Mouse (Mus musculus) mesoderm, embryonic 11.5 days (tissue): Measurements from ENCODE around the gene Gal3st1.
"Not testable (repeated sequence)": the region's sequence is repeated elsewhere in the genome, so short reads cannot be mapped to it uniquely, and the experiment has no call there.

Experiments
- DNase-seq: peaks from one replicate; pipeline ENCODE4 v3.0.0-alpha.2; 2012; ENCODE audit warnings: low read depth, low spot score

Gene Gal3st1

GRCm38 (mm10) chr11:3983291-3983862 is at the start of gene Gal3st1:
TSS of gene Gal3st1 (plus strand) at chr11:3983636.
- peak; percentile 26 for DNase-seq

- DNase-seq, result no peak
Measured at GRCm38 (mm10) chr11:3933756-3934285, 49.6 kb upstream of the Gal3st1 start.

- DNase-seq, result no peak
Measured at GRCm38 (mm10) chr11:3935135-3935534, 48.3 kb upstream of the Gal3st1 start.

- DNase-seq, result no peak
Measured at GRCm38 (mm10) chr11:3936318-3936717, 47.1 kb upstream of the Gal3st1 start.

- no peak for DNase-seq
Measured at GRCm38 (mm10) chr11:3937321-3937874, 46.0 kb upstream of the Gal3st1 start.

- no peak for DNase-seq
Measured at GRCm38 (mm10) chr11:3941371-3941770, 42.1 kb upstream of the Gal3st1 start.

GRCm38 (mm10) chr11:3946386-3946785 is 37.0 kb upstream of the Gal3st1 start:
- DNase-seq, result no peak

- DNase-seq, result not testable (repeated sequence)
Measured at GRCm38 (mm10) chr11:3954876-3955275, 28.6 kb upstream of the Gal3st1 start.

GRCm38 (mm10) chr11:3955371-3955770 is 28.1 kb upstream of the Gal3st1 start:
- not testable (repeated sequence) for DNase-seq

- no peak for DNase-seq
Measured at GRCm38 (mm10) chr11:3960901-3961300, 22.5 kb upstream of the Gal3st1 start.

- no peak for DNase-seq
Measured at GRCm38 (mm10) chr11:3961761-3962160, 21.7 kb upstream of the Gal3st1 start.

GRCm38 (mm10) chr11:3963155-3963554 is 20.3 kb upstream of the Gal3st1 start:
- no peak for DNase-seq

- peak; percentile 86 for DNase-seq
Measured at GRCm38 (mm10) chr11:3963610-3964415, 19.6 kb upstream of the Gal3st1 start, which contains the start of gene Pes1. TSS of gene Pes1 (plus strand) at chr11:3963975.

GRCm38 (mm10) chr11:3964416-3965172 is 18.8 kb upstream of the Gal3st1 start:
- DNase-seq, result no peak

- DNase-seq, result no peak
Measured at GRCm38 (mm10) chr11:3969837-3970236, 13.6 kb upstream of the Gal3st1 start.

- DNase-seq, result no peak
Measured at GRCm38 (mm10) chr11:3970361-3970760, 13.1 kb upstream of the Gal3st1 start.

- no peak for DNase-seq
Measured at GRCm38 (mm10) chr11:3973081-3973480, 10.4 kb upstream of the Gal3st1 start.

- DNase-seq, result no peak
Measured at GRCm38 (mm10) chr11:3974311-3974710, 9.1 kb upstream of the Gal3st1 start.

- DNase-seq, result no peak
Measured at GRCm38 (mm10) chr11:3976678-3977077, 6.8 kb upstream of the Gal3st1 start, which contains the start of gene 4930556J24Rik. TSS of gene 4930556J24Rik (minus strand) at chr11:3976778.

- no peak for DNase-seq
Measured at GRCm38 (mm10) chr11:3978421-3978820, 5.0 kb upstream of the Gal3st1 start.

- peak; percentile 8 for DNase-seq
Measured at GRCm38 (mm10) chr11:3981536-3981935, 1.9 kb upstream of the Gal3st1 start.
